8 mouse cellular contexts compared by ENCODE assay signal in genomic region chr12:110446290-110447170, GRCm38 (mm10). TPM values are rescaled to one million over a fixed set of nuclear protein-coding genes. Genes with fewer than 3 reads are reported as not detected.
DNase-seq lines count a peak whose midpoint lies in the region; ATAC-seq and TF ChIP-seq lines count a peak whose summit lies in the region.

Gene Ppp2r5c (plus strand): TSS chr12:110447120.

- TF ChIP-seq POLR2A in bone marrow, adult 2 months (IDR thresholded peaks at IDR 0.05; ENCODE audit: borderline replicate concordance, control insufficient read depth, low read depth, low read length): peak; percentile 73
- TF ChIP-seq POLR2A in limb, embryonic 14.5 days (IDR thresholded peaks at IDR 0.05; ENCODE audit: borderline replicate concordance, extremely low read depth, insufficient read depth, insufficient read length): peak; percentile 63; the same call in 1 of the 2 replicates

- no peak for TF ChIP-seq CTCF in bone marrow, adult 2 months (IDR thresholded peaks at IDR 0.05; ENCODE audit: control insufficient read depth, insufficient read depth, low read length)
- TF ChIP-seq CTCF in midbrain, postnatal 0 days (IDR thresholded peaks at IDR 0.05): no peak

- peak within 1 kb of the TSS; percentile 75 for H3K9ac ChIP-seq in embryonic facial prominence, embryonic 15.5 days
- peak within 1 kb of the TSS; percentile 77 for H3K9ac ChIP-seq in limb, embryonic 14.5 days (ENCODE audit: low read depth, low read length, severe bottlenecking)
- H3K9ac ChIP-seq in midbrain, postnatal 0 days (replicated peaks; ENCODE audit: low read length, poor library complexity, severe bottlenecking): peak within 1 kb of the TSS; percentile 81

- H3K27ac ChIP-seq in bone marrow, adult 2 months (ENCODE audit: control insufficient read depth, insufficient read depth, low read depth, low read length, poor library complexity): peak within 1 kb of the TSS; percentile 90
- H3K27ac ChIP-seq in embryonic facial prominence, embryonic 15.5 days (replicated peaks): peak within 1 kb of the TSS; percentile 96
- H3K27ac ChIP-seq in limb, embryonic 14.5 days (replicated peaks; ENCODE audit: low read depth, low read length): peak within 1 kb of the TSS; percentile 87
- H3K27ac ChIP-seq in midbrain, postnatal 0 days (ENCODE audit: low read depth, low read length): peak within 1 kb of the TSS; percentile 92

- WGBS in bone marrow, adult 2 months: 1% methylated on average over 83 of the region's 86 CpGs
- under 1% methylated on average over 75 of the region's 86 CpGs for WGBS in embryonic facial prominence, embryonic 15.5 days
- WGBS in limb, embryonic 14.5 days: under 1% methylated on average over 49 of the region's 86 CpGs
- under 1% methylated on average over 66 of the region's 86 CpGs for WGBS in midbrain, postnatal 0 days

- peaks cover 10% of the 10 kb centered on the region for H3K4me1 ChIP-seq in bone marrow, adult 2 months (ENCODE audit: control insufficient read depth, insufficient read depth, low read length)
- peaks cover 14% of the 10 kb centered on the region; the same call in 1 of the 2 replicates for H3K4me1 ChIP-seq in embryonic facial prominence, embryonic 15.5 days
- H3K4me1 ChIP-seq in limb, embryonic 14.5 days (ENCODE audit: control insufficient read depth, insufficient read depth, low read length): no peaks in the 10 kb centered on the region
- H3K4me1 ChIP-seq in midbrain, postnatal 0 days (ENCODE audit: insufficient read depth, low read length): no peaks in the 10 kb centered on the region

- peak within 1 kb of the TSS; percentile 81 for H3K4me2 ChIP-seq in embryonic facial prominence, embryonic 15.5 days (replicated peaks)
- H3K4me2 ChIP-seq in limb, embryonic 14.5 days (replicated peaks; ENCODE audit: low read depth, low read length, severe bottlenecking): peak within 1 kb of the TSS; percentile 80
- peak within 1 kb of the TSS; percentile 77 for H3K4me2 ChIP-seq in midbrain, postnatal 0 days (ENCODE audit: low read depth, low read length, poor library complexity, severe bottlenecking)

- no peaks in the 10 kb centered on the region for H3K27me3 ChIP-seq in embryonic facial prominence, embryonic 15.5 days
- H3K27me3 ChIP-seq in limb, embryonic 14.5 days (ENCODE audit: control insufficient read depth, insufficient read depth, low read length): no peaks in the 10 kb centered on the region
- no peaks in the 10 kb centered on the region for H3K27me3 ChIP-seq in midbrain, postnatal 0 days (ENCODE audit: insufficient read depth, low read length)

- peaks cover 5% of the 10 kb centered on the region; the same call in 1 of the 2 replicates for H3K36me3 ChIP-seq in embryonic facial prominence, embryonic 15.5 days
- peaks cover 19% of the 10 kb centered on the region for H3K36me3 ChIP-seq in limb, embryonic 14.5 days (ENCODE audit: control insufficient read depth, insufficient read depth, low read length)
- peaks cover 2% of the 10 kb centered on the region; the same call in 1 of the 2 replicates for H3K36me3 ChIP-seq in midbrain, postnatal 0 days (ENCODE audit: insufficient read depth, low read length)

- DNase-seq in 416B (ENCODE audit: low read depth): peak; percentile 91
- peak; percentile 93 for DNase-seq in heart, adult 8-10 months (ENCODE audit: low spot score)
- DNase-seq in kidney, adult 9 months: peak; percentile 97
- DNase-seq in limb, embryonic 14.5 days (ENCODE audit: low spot score): peak; percentile 94
- peak; percentile 96 for DNase-seq in midbrain, postnatal 0 days (ENCODE audit: low spot score)
- peak; percentile 89 to 93 for DNase-seq in spleen, postnatal 14 days (ENCODE audit: low spot score in 2 of 2)

- peak within 1 kb of the TSS; percentile 80 for H3K4me3 ChIP-seq in bone marrow, adult 2 months (replicated peaks; ENCODE audit: control insufficient read depth, low read depth, low read length)
- peak within 1 kb of the TSS; percentile 88 for H3K4me3 ChIP-seq in embryonic facial prominence, embryonic 15.5 days (replicated peaks)
- peak within 1 kb of the TSS; percentile 92 for H3K4me3 ChIP-seq in limb, embryonic 14.5 days (replicated peaks; ENCODE audit: low read length)
- H3K4me3 ChIP-seq in midbrain, postnatal 0 days (ENCODE audit: low read depth, low read length): peak within 1 kb of the TSS; percentile 79

- peak; percentile 97 for ATAC-seq in embryonic facial prominence, embryonic 15.5 days (ENCODE audit: insufficient number of reproducible peaks, low FRiP score, low TSS enrichment, low read depth)
- ATAC-seq in limb, embryonic 14.5 days (ENCODE audit: low FRiP score, low read depth): peak; percentile 99
- ATAC-seq in midbrain, postnatal 0 days (ENCODE audit: low FRiP score): peak; percentile 98

- H3K9me3 ChIP-seq in embryonic facial prominence, embryonic 15.5 days (replicated peaks): no peaks in the 10 kb centered on the region
- no peaks in the 10 kb centered on the region for H3K9me3 ChIP-seq in limb, embryonic 14.5 days (ENCODE audit: control insufficient read depth, low read length)
- no peaks in the 10 kb centered on the region for H3K9me3 ChIP-seq in midbrain, postnatal 0 days (ENCODE audit: low read length)

RNA-seq across cellular contexts. Expression of gene Ppp2r5c, which starts in this region (rescaled TPM):
- 38.6 and 59.4 TPM in 2 replicates for polyA plus RNA-seq in bone marrow, adult 2 months (2011; ENCODE audit: insufficient read depth, insufficient read length, low replicate concordance, missing spikeins)
- polyA plus RNA-seq in embryonic facial prominence, embryonic 15.5 days (2015; fragmentation: Nextera tagmentation; extraction: Ambion mirVana): 132 and 138 TPM in 2 replicates
- total RNA-seq in heart, adult 8-10 months (2022): 10 to 100 TPM; 88.9 to 96.8 (median 93.6) TPM
- polyA plus RNA-seq in limb, embryonic 14.5 days (2012; rRNA removed): 68.0 and 75.2 TPM in 2 replicates
- 156 and 158 TPM in 2 replicates for polyA plus RNA-seq in limb, embryonic 14.5 days (2014; fragmentation: Nextera tagmentation; extraction: Ambion mirVana)
- total RNA-seq in midbrain, postnatal 0 days (2014; rRNA removed): 173 and 183 TPM in 2 replicates
- polyA plus RNA-seq in midbrain, postnatal 0 days (2015; fragmentation: Nextera tagmentation; extraction: Ambion mirVana): 176 and 178 TPM in 2 replicates

Comparison
In these comparisons a context has a peak if more than half of its experiments do, and no peak if none do; other contexts are left out.
1. Peak in every context shown above with its lines: DNase-seq, ATAC-seq, H3K4me3 ChIP-seq and H3K27ac ChIP-seq.